Mouse (Mus musculus): ENCODE measurements around the gene 4932438A13Rik. TPM values are rescaled to one million over a fixed set of nuclear protein-coding genes. Genes with fewer than 3 reads are reported as not detected.

The 4932438A13Rik gene
- polyA plus RNA-seq, 1 experiment = 38.2 TPM

DNA sequence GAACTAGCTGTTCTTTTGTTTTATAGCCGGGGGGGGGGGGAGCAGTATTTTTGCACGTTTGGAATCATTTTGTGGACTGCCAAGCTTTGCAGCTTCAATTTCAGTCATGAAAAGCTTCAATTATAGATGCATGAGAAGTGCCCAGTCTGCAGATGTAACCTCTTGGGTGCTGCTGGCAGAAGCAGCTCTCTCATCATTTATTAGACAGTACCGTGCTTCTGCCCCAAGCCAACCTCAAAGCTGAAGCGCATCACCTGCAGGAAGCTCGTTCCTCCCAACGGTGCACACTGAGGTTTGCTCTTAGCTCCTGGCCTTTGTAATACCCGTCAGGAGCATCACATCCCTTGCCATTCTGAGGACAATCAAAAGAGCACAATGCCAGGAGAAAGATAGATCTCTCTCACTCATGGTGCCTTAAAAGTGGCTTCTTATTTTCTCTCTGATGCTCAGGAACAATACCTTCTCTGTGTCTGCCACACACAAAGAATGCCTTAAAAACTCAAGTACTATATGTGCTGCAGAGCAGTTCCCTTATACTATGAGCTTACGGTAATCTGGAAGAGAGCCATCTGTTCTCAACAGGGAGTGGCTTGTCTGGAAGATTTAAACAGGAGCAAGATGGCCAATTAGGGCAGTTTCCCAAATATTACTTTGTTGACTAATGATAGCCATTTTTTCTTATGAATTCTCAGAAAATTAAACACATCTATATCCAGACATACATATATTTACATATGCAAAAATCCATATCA, 35.5 kb upstream of the 4932438A13Rik start:
- no peak overlapping the region for H3K4me3 ChIP-seq (ENCODE audit: low read depth, low read length)
- TF ChIP-seq CTCF (IDR thresholded peaks at IDR 0.05; ENCODE audit: low read depth, low read length) (no peak), POLR2A (IDR thresholded peaks at IDR 0.05; ENCODE audit: insufficient read depth, low read length) (no peak), EP300 (IDR thresholded peaks at IDR 0.05; ENCODE audit: insufficient read depth, low read depth, low read length) (no peak)
- H3K9ac ChIP-seq (ENCODE audit: low read depth, poor library complexity, severe bottlenecking) = no peak overlapping the region
- no peaks in the 10 kb centered on the region for H3K36me3 ChIP-seq (ENCODE audit: control insufficient read depth, insufficient read depth, low read length, poor library complexity, severe bottlenecking)
- H3K4me1 ChIP-seq (ENCODE audit: control insufficient read depth, insufficient read depth, low read length) = no peaks in the 10 kb centered on the region
- H3K27me3 ChIP-seq (ENCODE audit: control insufficient read depth, insufficient read depth, low read length, poor library complexity, severe bottlenecking) = no peaks in the 10 kb centered on the region
- H3K27ac ChIP-seq (ENCODE audit: insufficient read depth, low read length) = no peak overlapping the region
- no peaks in the 10 kb centered on the region for H3K9me3 ChIP-seq (replicated peaks; ENCODE audit: control insufficient read depth, insufficient read depth, low read length, poor library complexity, severe bottlenecking)

DNA sequence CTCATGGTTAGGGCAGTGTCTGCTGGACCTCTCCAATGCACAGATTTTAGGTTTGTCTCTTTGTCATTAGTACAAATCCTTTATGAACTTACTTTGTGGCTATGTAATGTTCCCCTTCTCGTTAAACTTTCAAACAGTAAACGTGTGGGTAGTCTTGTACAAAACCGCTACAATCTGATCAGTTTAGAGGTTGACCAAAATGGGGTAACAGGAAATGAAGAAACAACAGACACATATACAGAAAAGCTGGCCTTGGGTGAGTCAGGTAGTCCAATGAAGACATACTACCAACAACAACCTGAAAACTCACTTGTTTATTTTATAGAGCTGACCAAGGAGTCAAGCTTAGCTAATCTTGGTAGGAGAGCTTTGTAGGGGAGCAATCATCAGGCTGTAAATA, 32.7 kb upstream of the 4932438A13Rik start:
- Histone ChIP-seq H3K4me1 (ENCODE audit: control insufficient read depth, insufficient read depth, low read length) (no peaks in the 10 kb centered on the region), H3K27ac (ENCODE audit: insufficient read depth, low read length) (no peak overlapping the region), H3K4me3 (ENCODE audit: low read depth, low read length) (no peak overlapping the region), H3K36me3 (ENCODE audit: control insufficient read depth, insufficient read depth, low read length, poor library complexity, severe bottlenecking) (no peaks in the 10 kb centered on the region), H3K9ac (ENCODE audit: low read depth, poor library complexity, severe bottlenecking) (no peak overlapping the region), H3K9me3 (replicated peaks; ENCODE audit: control insufficient read depth, insufficient read depth, low read length, poor library complexity, severe bottlenecking) (no peaks in the 10 kb centered on the region), H3K27me3 (ENCODE audit: control insufficient read depth, insufficient read depth, low read length, poor library complexity, severe bottlenecking) (no peaks in the 10 kb centered on the region)
- TF ChIP-seq EP300 (IDR thresholded peaks at IDR 0.05; ENCODE audit: insufficient read depth, low read depth, low read length) (no peak), CTCF (IDR thresholded peaks at IDR 0.05; ENCODE audit: low read depth, low read length) (no peak), POLR2A (IDR thresholded peaks at IDR 0.05; ENCODE audit: insufficient read depth, low read length) (no peak)

DNA sequence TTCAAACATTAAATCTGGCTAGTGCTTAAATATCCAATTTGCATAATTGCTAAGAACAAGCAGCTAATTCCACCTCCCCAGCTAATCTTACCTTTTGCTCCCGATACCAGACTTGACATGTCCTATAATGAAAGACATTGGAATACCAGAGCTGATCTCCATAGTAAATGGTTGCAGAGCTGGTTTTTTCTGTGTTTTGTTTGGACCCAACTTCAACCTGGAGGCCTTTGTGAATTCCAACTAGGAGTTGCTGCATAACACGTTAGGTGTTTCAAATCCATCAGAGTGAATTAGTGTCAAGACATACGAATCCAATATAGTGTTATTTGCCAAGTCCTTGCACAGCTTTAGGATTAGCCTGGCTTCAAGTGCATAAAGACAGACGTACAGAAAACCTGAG, 28.5 kb upstream of the 4932438A13Rik start:
- H3K36me3 ChIP-seq (ENCODE audit: control insufficient read depth, insufficient read depth, low read length, poor library complexity, severe bottlenecking) = no peaks in the 10 kb centered on the region
- H3K9ac ChIP-seq (ENCODE audit: low read depth, poor library complexity, severe bottlenecking) = no peak overlapping the region
- H3K9me3 ChIP-seq (replicated peaks; ENCODE audit: control insufficient read depth, insufficient read depth, low read length, poor library complexity, severe bottlenecking) = no peaks in the 10 kb centered on the region
- H3K4me1 ChIP-seq (ENCODE audit: control insufficient read depth, insufficient read depth, low read length) = no peaks in the 10 kb centered on the region
- H3K27me3 ChIP-seq (ENCODE audit: control insufficient read depth, insufficient read depth, low read length, poor library complexity, severe bottlenecking) = no peaks in the 10 kb centered on the region
- no peak for TF ChIP-seq EP300 (IDR thresholded peaks at IDR 0.05; ENCODE audit: insufficient read depth, low read depth, low read length)
- TF ChIP-seq POLR2A (IDR thresholded peaks at IDR 0.05; ENCODE audit: insufficient read depth, low read length) = no peak
- no peak for TF ChIP-seq CTCF (IDR thresholded peaks at IDR 0.05; ENCODE audit: low read depth, low read length)
- H3K27ac ChIP-seq (ENCODE audit: insufficient read depth, low read length) = no peak overlapping the region
- no peak overlapping the region for H3K4me3 ChIP-seq (ENCODE audit: low read depth, low read length)

DNA sequence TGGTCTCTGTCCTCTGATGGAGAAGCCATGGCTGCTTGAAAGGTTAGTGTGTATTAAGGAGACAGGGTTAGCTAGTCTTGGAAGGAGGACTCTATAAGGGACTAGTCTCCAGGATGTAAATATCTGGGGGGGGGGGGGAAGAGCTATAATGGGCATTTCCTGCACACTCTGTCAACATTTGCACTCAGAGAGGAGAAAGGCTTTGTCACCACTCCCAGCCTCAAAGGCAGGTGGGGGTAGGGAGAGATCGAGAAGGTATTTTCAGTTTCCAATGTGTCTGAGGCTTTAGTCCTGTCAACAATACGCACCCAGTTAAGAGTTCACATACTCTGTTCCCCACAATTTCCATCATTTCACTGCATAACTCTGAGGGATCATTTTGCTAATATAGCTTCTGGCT, 28.1 kb upstream of the 4932438A13Rik start:
- TF ChIP-seq POLR2A (IDR thresholded peaks at IDR 0.05; ENCODE audit: insufficient read depth, low read length) = no peak
- no peak for TF ChIP-seq CTCF (IDR thresholded peaks at IDR 0.05; ENCODE audit: low read depth, low read length)
- TF ChIP-seq EP300 (IDR thresholded peaks at IDR 0.05; ENCODE audit: insufficient read depth, low read depth, low read length) = no peak
- Histone ChIP-seq H3K9me3 (replicated peaks; ENCODE audit: control insufficient read depth, insufficient read depth, low read length, poor library complexity, severe bottlenecking) (no peaks in the 10 kb centered on the region), H3K4me1 (ENCODE audit: control insufficient read depth, insufficient read depth, low read length) (no peaks in the 10 kb centered on the region), H3K4me3 (ENCODE audit: low read depth, low read length) (no peak overlapping the region), H3K27me3 (ENCODE audit: control insufficient read depth, insufficient read depth, low read length, poor library complexity, severe bottlenecking) (no peaks in the 10 kb centered on the region), H3K36me3 (ENCODE audit: control insufficient read depth, insufficient read depth, low read length, poor library complexity, severe bottlenecking) (no peaks in the 10 kb centered on the region), H3K9ac (ENCODE audit: low read depth, poor library complexity, severe bottlenecking) (no peak overlapping the region), H3K27ac (ENCODE audit: insufficient read depth, low read length) (no peak overlapping the region)

DNA sequence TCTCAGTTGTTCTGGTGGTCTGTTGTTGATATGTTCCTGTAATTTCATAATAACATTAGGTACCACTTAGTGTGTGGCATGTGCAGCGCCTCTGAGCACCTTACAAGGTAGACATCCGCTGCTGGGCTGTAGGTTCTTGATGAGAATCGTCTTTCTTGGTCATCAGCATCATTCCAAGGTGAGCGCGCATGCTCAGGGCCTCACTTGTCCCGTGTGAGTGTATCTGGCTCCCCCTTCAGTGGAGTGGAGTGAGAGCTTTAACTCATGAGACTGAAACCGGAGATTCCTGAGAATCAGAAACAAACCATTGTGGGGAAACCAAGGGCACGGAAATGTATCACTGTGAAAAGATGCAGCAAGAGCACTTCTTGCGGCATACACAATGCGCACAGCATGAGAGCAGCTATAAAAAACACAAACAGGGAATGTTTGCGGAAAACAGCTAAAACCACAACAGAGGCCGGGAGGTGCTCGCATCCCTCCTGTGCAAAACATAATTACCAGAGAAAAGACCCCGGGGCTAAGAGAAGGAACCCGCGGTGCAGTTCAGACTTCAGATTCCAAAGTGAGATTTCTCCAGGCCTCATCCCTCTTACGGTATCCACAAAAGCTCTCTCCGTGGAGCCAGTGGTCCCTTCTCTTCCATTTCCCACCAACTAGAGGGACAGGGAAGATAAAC, 27.2 kb upstream of the 4932438A13Rik start:
- Histone ChIP-seq H3K27me3 (ENCODE audit: control insufficient read depth, insufficient read depth, low read length, poor library complexity, severe bottlenecking) (no peaks in the 10 kb centered on the region), H3K36me3 (ENCODE audit: control insufficient read depth, insufficient read depth, low read length, poor library complexity, severe bottlenecking) (no peaks in the 10 kb centered on the region), H3K4me1 (ENCODE audit: control insufficient read depth, insufficient read depth, low read length) (no peaks in the 10 kb centered on the region), H3K27ac (ENCODE audit: insufficient read depth, low read length) (no peak overlapping the region), H3K9ac (ENCODE audit: low read depth, poor library complexity, severe bottlenecking) (no peak overlapping the region), H3K9me3 (replicated peaks; ENCODE audit: control insufficient read depth, insufficient read depth, low read length, poor library complexity, severe bottlenecking) (no peaks in the 10 kb centered on the region), H3K4me3 (ENCODE audit: low read depth, low read length) (no peak overlapping the region)
- no peak for TF ChIP-seq POLR2A (IDR thresholded peaks at IDR 0.05; ENCODE audit: insufficient read depth, low read length)
- no peak for TF ChIP-seq EP300 (IDR thresholded peaks at IDR 0.05; ENCODE audit: insufficient read depth, low read depth, low read length)
- TF ChIP-seq CTCF (IDR thresholded peaks at IDR 0.05; ENCODE audit: low read depth, low read length) = no peak

- Histone ChIP-seq H3K27ac (ENCODE audit: insufficient read depth, low read length) (no peak overlapping the region), H3K9ac (ENCODE audit: low read depth, poor library complexity, severe bottlenecking) (no peak overlapping the region), H3K36me3 (ENCODE audit: control insufficient read depth, insufficient read depth, low read length, poor library complexity, severe bottlenecking) (no peaks in the 10 kb centered on the region), H3K4me1 (ENCODE audit: control insufficient read depth, insufficient read depth, low read length) (no peaks in the 10 kb centered on the region), H3K9me3 (replicated peaks; ENCODE audit: control insufficient read depth, insufficient read depth, low read length, poor library complexity, severe bottlenecking) (no peaks in the 10 kb centered on the region), H3K4me3 (ENCODE audit: low read depth, low read length) (no peak overlapping the region), H3K27me3 (ENCODE audit: control insufficient read depth, insufficient read depth, low read length, poor library complexity, severe bottlenecking) (no peaks in the 10 kb centered on the region)
- TF ChIP-seq EP300 (IDR thresholded peaks at IDR 0.05; ENCODE audit: insufficient read depth, low read depth, low read length) = no peak
- no peak for TF ChIP-seq POLR2A (IDR thresholded peaks at IDR 0.05; ENCODE audit: insufficient read depth, low read length)
- TF ChIP-seq CTCF (IDR thresholded peaks at IDR 0.05; ENCODE audit: low read depth, low read length) = no peak
Measured at GRCm38 (mm10) chr3:36836833-36837232, 26.1 kb upstream of the 4932438A13Rik start.

Measured in ES-Bruce4 (cell line).